Mouse (Mus musculus) embryonic facial prominence, embryonic 12.5 days (tissue): ENCODE measurements around the gene Rpl28. TPM values are rescaled to one million over a fixed set of nuclear protein-coding genes. Genes with fewer than 3 reads are reported as not detected.
A peak's percentile ranks its signal among the peaks of the same experiment; 100 is the strongest.

ENCODE experiments used
- ATAC-seq: fragments of 200-750 bp; cut with Nextera tagmentation; 2 replicates; pipeline ENCODE4 v1.8.0; 2017; ENCODE audit not compliant: insufficient number of reproducible peaks, insufficient read depth, low FRiP score, low TSS enrichment
- H3K27ac ChIP-seq: fragments of 300-500 bp; sonication (generic); 2 replicates; pipeline ENCODE4 v1.5.1; 2016; ENCODE audit warnings: mild to moderate bottlenecking
- H3K27me3 ChIP-seq: fragments of 300-500 bp; sonication (generic); 2 replicates; pipeline ENCODE4 v1.6.1; 2016; ENCODE audit warnings: mild to moderate bottlenecking, moderate library complexity
- H3K36me3 ChIP-seq: fragments of 300-500 bp; sonication (generic); 2 replicates; pipeline ENCODE4 v1.6.1; 2016; ENCODE audit warnings: mild to moderate bottlenecking
- H3K4me1 ChIP-seq: fragments of 300-500 bp; sonication (generic); 2 replicates; pipeline ENCODE4 v1.6.1; 2016
- H3K4me2 ChIP-seq: fragments of 300-500 bp; sonication (generic); replicated peaks from 2 replicates; pipeline ENCODE4 v1.6.1; 2016; ENCODE audit warnings: mild to moderate bottlenecking, moderate library complexity
- H3K4me3 ChIP-seq: fragments of 300-500 bp; sonication (generic); 2 replicates; pipeline ENCODE4 v1.5.1; 2016; ENCODE audit warnings: mild to moderate bottlenecking
- H3K9ac ChIP-seq: fragments of 300-500 bp; sonication (generic); 2 replicates; pipeline ENCODE4 v1.6.1; 2016; ENCODE audit warnings: mild to moderate bottlenecking, moderate library complexity
- H3K9me3 ChIP-seq: fragments of 300-500 bp; sonication (generic); 2 replicates; pipeline ENCODE4 v1.6.1; 2016; ENCODE audit warnings: mild to moderate bottlenecking, moderate library complexity
- WGBS: fragments of 180-500 bp; shearing (Covaris S2); methylation state at CpG from one replicate; pipeline ENCODE4 v1.1.7; 2016; 5-methylcytosine and 5-hydroxymethylcytosine counted together
- polyA plus RNA-seq: library from polyadenylated mRNA; unstranded; fragments of >200 nt; fragmentation: Nextera tagmentation; extraction: Ambion mirVana; gene quantifications from 2 replicates; pipeline ENCODE4 v1.2.1, GENCODE M21; 2016

Gene Rpl28
- polyA plus RNA-seq, 1 experiment from 2014 or later, result 388 TPM

DNA sequence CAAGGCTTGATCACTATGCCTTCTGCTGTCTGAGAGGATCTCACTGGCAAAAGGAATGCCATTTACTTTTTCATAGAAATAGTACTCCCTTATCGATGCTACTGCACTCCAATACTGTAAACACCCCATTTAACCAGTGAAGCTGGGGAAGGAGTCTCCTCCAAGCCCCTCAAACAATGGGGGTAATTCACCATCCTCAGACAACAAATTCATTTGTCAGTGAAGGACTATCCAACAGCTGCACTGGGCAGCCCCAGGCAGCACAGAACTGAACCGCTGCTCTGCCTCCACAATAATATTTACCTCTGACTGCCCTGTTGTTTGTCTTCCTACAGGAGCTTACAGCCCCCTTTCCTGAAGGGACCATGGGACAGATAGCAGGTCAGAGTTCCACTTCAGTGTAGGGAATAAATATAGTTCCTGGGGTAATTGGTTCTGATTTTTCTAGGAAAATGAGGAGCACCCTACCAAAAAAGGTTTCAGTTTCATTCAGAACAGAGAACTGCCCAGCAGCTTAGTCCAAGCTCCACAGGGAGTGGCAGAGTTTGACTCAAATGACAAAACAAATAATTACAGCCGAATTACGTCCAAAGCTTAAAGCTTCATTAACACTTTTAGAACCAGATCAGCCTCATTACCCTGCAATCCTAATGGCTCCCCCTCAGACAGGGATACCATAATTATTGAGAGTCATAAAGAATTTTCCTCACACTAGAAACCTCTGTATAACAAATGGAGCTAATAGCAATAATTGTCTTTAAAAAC, 27.5 kb upstream of the Rpl28 start:
- no peak for ATAC-seq
- Histone ChIP-seq H3K27me3 (0 out of 2 replicates have a peak, but pooled peaks cover 2% of the 10 kb centered on the region), H3K4me3 (no peak overlapping the region), H3K4me2 (no peak overlapping the region), H3K4me1 (peaks cover 4% of the 10 kb centered on the region), H3K36me3 (no peaks in the 10 kb centered on the region), H3K9me3 (no peaks in the 10 kb centered on the region), H3K9ac (no peak overlapping the region), H3K27ac (no peak overlapping the region)
- 11% methylated on average over 4 of the region's 4 CpGs for WGBS

DNA sequence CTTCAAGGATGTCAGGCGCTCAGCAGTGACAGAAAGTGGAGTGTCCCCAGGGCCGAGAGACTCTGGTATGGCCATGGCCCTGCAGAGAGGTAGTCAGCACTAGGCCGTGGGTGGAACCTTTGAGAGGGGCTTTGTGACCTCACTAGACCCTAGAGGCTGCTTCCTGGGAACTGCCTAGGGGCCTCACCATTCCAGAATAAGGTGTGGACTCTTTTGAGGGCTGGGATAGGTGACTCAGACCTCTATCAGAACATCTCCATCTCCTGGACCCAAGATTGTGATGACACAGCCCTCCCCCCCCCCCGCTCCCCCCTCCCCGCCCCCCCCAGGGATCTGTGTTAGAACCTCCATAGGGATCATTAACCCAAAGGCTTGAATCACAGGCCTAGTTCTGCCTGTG, 21.5 kb upstream of the Rpl28 start, which contains the start of gene Fam71e2:
Gene Fam71e2, minus strand, starts transcription at position 101 of the 400 bp plus-strand sequence.
- Histone ChIP-seq H3K4me1 (no peaks in the 10 kb centered on the region), H3K36me3 (no peaks in the 10 kb centered on the region), H3K27me3 (peaks cover 13% of the 10 kb centered on the region), H3K4me3 (no peak within 1 kb of the TSS), H3K4me2 (no peak within 1 kb of the TSS), H3K27ac (no peak within 1 kb of the TSS), H3K9me3 (no peaks in the 10 kb centered on the region), H3K9ac (no peak within 1 kb of the TSS)
- ATAC-seq, result no peak
- 61% methylated on average over 5 of the region's 5 CpGs for WGBS

DNA sequence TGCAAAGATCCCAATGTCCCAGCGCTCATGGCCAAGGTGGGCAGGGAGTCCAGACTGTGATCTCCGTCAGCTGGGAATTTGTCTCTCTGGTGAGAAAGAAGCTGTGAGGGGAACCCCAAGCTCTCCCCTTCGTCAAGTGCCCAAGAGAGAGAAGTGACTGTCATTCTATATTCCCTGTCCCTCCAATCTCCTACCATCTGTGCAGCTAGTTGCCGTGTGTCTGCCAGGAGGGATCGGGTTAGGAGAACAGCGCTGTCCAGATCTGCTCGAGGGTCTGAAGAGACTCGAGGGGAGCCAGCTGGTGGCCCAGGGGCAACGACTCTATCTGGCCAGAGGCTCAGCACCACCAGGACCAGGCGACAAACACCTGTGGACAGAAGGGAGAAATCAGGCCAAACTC, 16.5 kb upstream of the Rpl28 start:
- Histone ChIP-seq H3K9me3 (no peaks in the 10 kb centered on the region), H3K4me3 (no peak overlapping the region), H3K4me1 (peaks cover 14% of the 10 kb centered on the region; the same call in 1 of the 2 replicates), H3K9ac (no peak overlapping the region), H3K36me3 (no peaks in the 10 kb centered on the region), H3K4me2 (no peak overlapping the region), H3K27me3 (peaks cover 49% of the 10 kb centered on the region), H3K27ac (no peak overlapping the region)
- WGBS, result 46% methylated on average over 10 of the region's 10 CpGs
- ATAC-seq, result no peak

DNA sequence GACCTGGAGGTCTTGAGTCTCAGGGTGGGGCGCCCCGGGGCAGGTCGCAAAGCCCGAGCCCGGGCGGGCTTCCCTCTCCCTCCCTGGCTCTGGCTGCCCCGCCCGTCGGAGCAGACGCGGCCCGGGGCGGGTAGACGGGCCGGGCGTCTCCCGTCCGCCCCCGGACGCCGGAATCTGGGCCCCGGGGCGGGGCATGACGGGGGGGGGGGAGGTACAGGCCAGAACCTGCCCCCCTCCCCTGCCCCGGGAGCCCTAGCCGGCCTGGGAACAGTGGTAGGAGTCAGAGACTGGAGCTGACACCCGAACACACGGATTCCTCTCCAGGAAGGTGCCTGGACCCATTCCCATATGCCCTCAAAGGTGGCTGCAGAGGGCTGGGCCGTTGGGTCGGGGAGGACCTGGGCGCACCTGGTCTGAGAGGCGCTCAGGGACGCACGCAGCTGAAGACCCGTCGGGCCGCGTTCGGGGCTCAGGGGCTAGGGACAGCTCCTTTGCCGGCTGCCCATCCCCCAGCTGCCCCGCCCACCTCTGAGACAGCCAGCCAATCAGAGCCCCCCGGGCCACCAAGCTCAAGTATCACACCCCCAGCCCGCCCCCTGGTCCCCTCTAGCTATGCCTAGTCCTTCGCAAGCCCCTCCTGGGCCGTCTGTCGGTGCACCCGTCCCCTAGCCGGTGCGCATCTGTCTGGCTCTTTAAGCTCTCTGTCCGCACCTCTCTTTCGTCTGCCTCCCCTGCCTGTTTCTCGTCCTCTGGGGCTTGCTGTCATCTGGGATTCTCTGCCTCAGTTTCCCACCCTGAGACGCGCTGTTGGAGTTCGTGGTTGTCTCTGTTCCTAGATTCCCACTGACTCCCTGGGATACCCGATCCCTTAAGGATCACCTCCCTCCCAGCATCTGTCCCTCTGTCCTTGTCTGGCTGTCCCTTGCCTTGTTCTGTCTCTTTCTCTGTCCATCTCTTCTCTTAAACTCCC, 15.5 kb upstream of the Rpl28 start:
- peak; percentile 62; the same call in 1 of the 2 replicates for ATAC-seq
- no peaks in the 10 kb centered on the region for H3K36me3 ChIP-seq
- H3K27me3 ChIP-seq, result peaks cover 49% of the 10 kb centered on the region
- H3K9me3 ChIP-seq, result no peaks in the 10 kb centered on the region
- WGBS, result 1% methylated on average over 38 of the region's 56 CpGs
- peak overlapping the region; percentile 7; the same call in 1 of the 2 replicates for H3K9ac ChIP-seq
- peak overlapping the region; percentile 46 for H3K4me2 ChIP-seq
- H3K4me3 ChIP-seq, result peak overlapping the region; percentile 30
- peaks cover 14% of the 10 kb centered on the region; the same call in 1 of the 2 replicates for H3K4me1 ChIP-seq
- no peak overlapping the region; the same call in 1 of the 2 replicates for H3K27ac ChIP-seq

DNA sequence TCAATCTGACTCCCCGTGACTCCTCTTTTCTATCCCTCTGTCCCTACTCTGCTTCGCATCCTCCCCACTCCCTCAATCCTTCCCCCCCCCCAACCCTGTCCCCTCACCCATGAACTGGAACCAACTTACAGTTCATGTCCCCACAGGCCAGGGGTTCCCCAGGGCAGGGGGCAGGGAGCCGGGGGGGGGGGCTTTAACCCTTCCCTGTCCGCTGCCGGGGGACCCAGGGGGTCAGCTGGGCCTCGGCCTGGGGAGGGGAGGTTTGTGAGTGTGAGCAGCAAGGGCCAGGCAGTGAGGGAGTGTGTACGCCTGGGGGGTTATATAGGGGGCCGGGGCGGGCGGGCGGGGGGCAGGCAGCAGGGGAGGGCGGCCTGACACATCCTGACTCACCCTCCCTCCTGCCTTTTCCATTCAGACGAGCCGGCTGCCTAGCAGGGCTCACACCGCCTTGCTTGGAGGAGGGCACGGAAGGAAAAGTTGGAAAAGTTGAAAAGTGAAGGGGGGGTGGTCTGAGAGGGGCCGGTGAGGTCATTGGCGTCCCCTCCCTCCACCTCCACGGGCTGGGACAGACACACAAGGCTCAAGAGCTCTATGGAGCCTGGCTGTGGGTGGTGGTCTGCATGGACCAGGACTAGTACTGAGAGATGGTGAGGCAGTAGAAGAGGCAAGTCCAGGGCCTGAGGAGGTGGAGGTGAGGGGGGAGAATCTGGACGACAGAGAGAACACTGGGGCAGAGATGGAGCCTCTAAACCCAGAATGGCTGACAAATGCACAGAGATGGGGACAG, 14.6 kb upstream of the Rpl28 start:
- Histone ChIP-seq H3K4me3 (no peak overlapping the region), H3K27me3 (peaks cover 49% of the 10 kb centered on the region), H3K9ac (peak overlapping the region; percentile 7; the same call in 1 of the 2 replicates), H3K9me3 (no peaks in the 10 kb centered on the region), H3K36me3 (no peaks in the 10 kb centered on the region), H3K27ac (no peak overlapping the region), H3K4me2 (peak overlapping the region; percentile 46; the same call in 1 of the 2 replicates), H3K4me1 (peaks cover 14% of the 10 kb centered on the region; the same call in 1 of the 2 replicates)
- ATAC-seq, result no peak
- WGBS, result 4% methylated on average over 18 of the region's 20 CpGs

DNA sequence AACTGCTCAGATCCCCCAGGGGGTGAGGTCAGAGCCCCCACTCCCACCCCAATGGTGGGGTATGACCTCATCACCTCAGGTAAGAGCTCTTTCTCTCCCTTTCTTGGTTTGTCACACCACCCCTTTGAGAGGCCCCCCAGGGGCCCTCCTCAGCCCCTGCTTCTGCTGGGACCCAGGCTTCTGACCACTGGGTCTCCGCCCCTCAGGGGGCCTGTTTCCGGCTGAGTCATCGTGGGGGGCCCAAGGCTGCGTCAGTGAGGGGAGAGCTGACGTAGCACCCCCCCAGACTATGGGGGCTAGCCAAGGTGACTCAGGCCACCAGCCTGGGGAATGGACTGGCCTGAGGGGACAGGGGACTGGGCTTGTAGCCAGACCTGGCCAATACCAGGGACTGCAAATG, 12.8 kb upstream of the Rpl28 start:
- Histone ChIP-seq H3K9ac (no peak overlapping the region), H3K4me2 (no peak overlapping the region), H3K4me1 (peaks cover 14% of the 10 kb centered on the region; the same call in 1 of the 2 replicates), H3K9me3 (no peaks in the 10 kb centered on the region), H3K36me3 (no peaks in the 10 kb centered on the region), H3K27me3 (peaks cover 48% of the 10 kb centered on the region), H3K4me3 (no peak overlapping the region), H3K27ac (no peak overlapping the region)
- no peak for ATAC-seq
- 22% methylated on average over 5 of the region's 5 CpGs for WGBS

DNA sequence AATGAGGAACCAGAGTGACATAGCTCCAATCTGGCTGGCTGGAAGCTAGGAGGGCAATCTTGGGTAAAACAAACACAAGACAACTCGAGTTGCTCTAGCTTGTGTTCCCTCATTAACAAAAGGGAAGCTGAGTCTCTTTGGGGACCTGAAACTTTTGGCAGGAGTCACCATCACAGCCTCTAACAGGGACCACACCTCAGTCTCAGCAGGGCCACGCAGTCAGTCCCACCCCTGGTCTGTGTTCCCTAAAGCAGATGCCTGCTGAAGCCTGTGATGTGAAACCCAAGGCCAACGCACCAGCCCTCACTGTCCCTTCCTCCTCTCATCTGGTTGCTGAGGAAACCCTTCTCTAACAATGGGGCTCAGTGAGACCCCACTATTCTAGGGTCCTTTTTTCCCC, 10.5 kb upstream of the Rpl28 start:
- Histone ChIP-seq H3K27me3 (peaks cover 26% of the 10 kb centered on the region), H3K9me3 (no peaks in the 10 kb centered on the region), H3K27ac (no peak overlapping the region), H3K36me3 (no peaks in the 10 kb centered on the region), H3K4me3 (no peak overlapping the region), H3K4me2 (no peak overlapping the region), H3K9ac (no peak overlapping the region), H3K4me1 (peaks cover 11% of the 10 kb centered on the region; the same call in 1 of the 2 replicates)
- 44% methylated on average over 3 of the region's 3 CpGs for WGBS
- no peak for ATAC-seq

DNA sequence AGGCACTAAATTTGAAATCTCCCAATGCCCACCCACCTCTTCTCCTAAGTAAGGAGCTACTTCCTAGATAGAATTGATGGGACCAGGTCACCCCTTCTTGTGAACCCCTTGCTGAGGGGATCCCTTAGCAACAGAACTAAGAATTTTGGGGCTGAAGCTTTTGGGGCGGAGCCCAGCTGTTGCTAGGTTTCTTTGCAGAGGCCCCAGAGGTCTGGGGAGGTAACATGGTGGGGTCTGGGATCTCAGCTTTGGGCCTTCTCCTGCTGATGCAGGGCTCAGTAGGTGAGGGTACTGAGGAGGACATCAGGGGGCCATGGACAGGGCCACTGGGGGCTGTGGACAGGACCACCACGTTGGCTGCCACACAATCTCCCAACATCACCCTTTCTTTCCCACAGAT, 9.9 kb upstream of the Rpl28 start, which contains the start of the genes Il11 and Tmem190:
Gene Il11, minus strand, starts transcription at position 101 of the 400 bp plus-strand sequence.
Gene Tmem190, plus strand, starts transcription at position 179 of the 400 bp plus-strand sequence.
- ATAC-seq, result no peak
- WGBS, result 78% methylated on average over 2 of the region's 2 CpGs
- H3K9me3 ChIP-seq, result no peaks in the 10 kb centered on the region
- no peak within 1 kb of the TSS for H3K9ac ChIP-seq
- no peak within 1 kb of the TSS for H3K4me2 ChIP-seq
- H3K4me3 ChIP-seq, result no peak within 1 kb of the TSS
- no peak within 1 kb of the TSS for H3K27ac ChIP-seq
- H3K36me3 ChIP-seq, result no peaks in the 10 kb centered on the region
- 0 out of 2 replicates have a peak, but pooled peaks cover 5% of the 10 kb centered on the region for H3K4me1 ChIP-seq
- H3K27me3 ChIP-seq, result peaks cover 20% of the 10 kb centered on the region

DNA sequence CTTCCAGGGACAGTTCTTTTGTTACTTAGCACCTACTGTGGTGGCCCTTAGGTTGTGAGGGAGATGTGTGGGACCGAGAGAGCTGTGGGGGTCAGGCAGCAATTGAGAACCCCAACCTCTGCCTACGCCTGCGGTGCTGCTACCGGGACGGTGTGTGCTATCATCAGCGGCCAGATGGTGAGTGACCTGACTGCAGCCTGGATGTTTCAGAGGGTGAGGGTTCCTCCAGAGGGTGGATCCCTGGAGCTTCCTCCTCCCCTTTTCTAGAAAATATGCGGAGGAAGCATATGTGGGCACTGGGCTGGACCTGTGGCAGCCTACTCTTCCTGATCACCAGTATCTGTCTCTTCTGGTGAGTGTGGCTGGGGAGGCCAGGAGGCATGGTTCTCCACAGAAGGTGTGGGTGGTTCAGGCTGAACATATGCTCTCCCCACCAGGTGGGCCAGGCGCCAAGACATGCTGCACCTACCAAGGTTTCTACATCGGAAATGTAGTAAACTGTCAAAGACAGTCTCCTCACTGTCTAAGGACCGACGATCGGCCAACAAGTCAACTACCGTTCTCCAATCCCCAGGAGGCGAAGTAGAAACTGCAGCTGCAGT, 8.9 kb upstream of the Rpl28 start:
- no peak overlapping the region for H3K4me2 ChIP-seq
- H3K36me3 ChIP-seq, result no peaks in the 10 kb centered on the region
- 85% methylated on average over 14 of the region's 14 CpGs for WGBS
- 0 out of 2 replicates have a peak, but pooled peaks cover 5% of the 10 kb centered on the region for H3K4me1 ChIP-seq
- H3K27me3 ChIP-seq, result peaks cover 10% of the 10 kb centered on the region
- H3K27ac ChIP-seq, result no peak overlapping the region
- no peak for ATAC-seq
- H3K4me3 ChIP-seq, result no peak overlapping the region
- H3K9ac ChIP-seq, result no peak overlapping the region
- no peaks in the 10 kb centered on the region for H3K9me3 ChIP-seq

DNA sequence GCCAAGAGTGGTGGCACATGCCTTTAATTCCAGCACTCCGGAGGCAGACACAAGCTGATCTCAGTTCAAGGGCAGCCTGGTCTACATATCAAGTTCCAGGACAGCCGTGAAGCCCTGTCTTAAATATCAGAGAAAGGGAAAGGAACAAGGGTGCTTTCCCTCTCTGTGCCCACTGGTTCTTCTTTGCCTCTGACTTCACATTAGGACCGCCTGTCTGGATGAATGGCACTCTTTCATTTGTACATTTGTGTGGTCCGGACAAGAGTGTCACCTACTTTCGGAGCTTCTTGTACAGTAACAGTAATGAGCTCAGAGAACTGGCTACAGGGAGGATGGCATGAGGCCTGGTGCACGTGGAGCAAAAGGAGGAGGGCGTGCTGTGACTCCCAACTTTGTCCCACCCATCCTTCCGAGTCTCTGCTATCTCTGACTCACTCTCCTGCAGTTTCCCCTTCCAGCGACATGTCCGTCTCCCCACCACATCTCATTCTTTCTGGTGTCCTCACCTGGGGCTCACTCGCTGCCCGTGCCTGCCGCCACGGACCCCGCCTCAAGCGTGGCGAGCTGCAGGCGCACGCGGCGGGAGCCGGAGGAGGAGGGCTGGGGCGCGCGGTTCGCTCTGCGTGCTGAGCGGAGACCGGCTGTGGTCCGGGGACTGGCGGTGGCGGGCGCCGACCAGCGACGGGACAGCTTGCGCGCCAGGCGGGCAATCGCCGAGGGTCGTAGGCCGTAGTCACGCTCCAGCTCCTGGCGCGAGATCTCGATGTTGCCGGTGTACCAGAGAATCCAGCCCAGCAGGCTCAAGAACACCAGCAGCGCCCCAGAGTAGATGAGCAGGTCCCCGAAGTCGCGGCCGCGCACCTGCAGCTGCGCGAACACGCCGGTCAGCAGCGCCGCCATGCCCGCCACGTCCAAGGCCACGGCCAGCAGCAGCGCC, 3.9 kb upstream of the Rpl28 start:
- H3K27me3 ChIP-seq, result peaks cover 4% of the 10 kb centered on the region; the same call in 1 of the 2 replicates
- H3K4me3 ChIP-seq, result peak overlapping the region; percentile 52
- ATAC-seq, result 0 out of 2 replicates have a peak, but pooled peaks have one; percentile 48
- H3K4me2 ChIP-seq, result peak overlapping the region; percentile 92
- WGBS, result 2% methylated on average over 62 of the region's 64 CpGs
- H3K27ac ChIP-seq, result 0 out of 2 replicates have a peak overlapping the region, but pooled peaks have one; percentile 57
- peaks cover 2% of the 10 kb centered on the region for H3K36me3 ChIP-seq
- H3K9ac ChIP-seq, result peak overlapping the region; percentile 74
- H3K9me3 ChIP-seq, result no peaks in the 10 kb centered on the region
- H3K4me1 ChIP-seq, result peaks cover 6% of the 10 kb centered on the region
